Mouse (Mus musculus): ENCODE data around the gene Tm2d1. TPM values are rescaled to one million over a fixed set of nuclear protein-coding genes. Genes with fewer than 3 reads are reported as not detected.

Gene Tm2d1
- polyA plus RNA-seq, 1 experiment from 2014 or later: 115 TPM

- Histone ChIP-seq H3K9me3 (ENCODE audit: control insufficient read depth, low read length) (no peaks in the 10 kb centered on the region), H3K27ac (replicated peaks in 1 of 2; ENCODE audit: control insufficient read depth in 1 of 2, insufficient read depth in 1 of 2, low read depth in 2 of 2, low read length in 2 of 2) (peak overlapping the region; percentile 73 to 83), H3K4me3 (ENCODE audit: control insufficient read depth in 1 of 2, insufficient read depth in 1 of 2, low read depth in 1 of 2, low read length in 2 of 2) (peak overlapping the region; percentile 43 to 51), H3K4me2 (ENCODE audit: low read length) (peak overlapping the region; percentile 94), H3K36me3 (ENCODE audit: control insufficient read depth, insufficient read depth, low read length) (no peaks in the 10 kb centered on the region), H3K9ac (ENCODE audit: low read length) (peak overlapping the region; percentile 80), H3K27me3 (ENCODE audit: control insufficient read depth, insufficient read depth, low read length) (no peaks in the 10 kb centered on the region), H3K4me1 (ENCODE audit: control insufficient read depth in 2 of 2, insufficient read depth in 2 of 2, low read length in 2 of 2) (peaks cover 5 to 14% of the 10 kb centered on the region in 2 experiments)
- WGBS: 5% methylated on average over 18 of the region's 18 CpGs
- ATAC-seq (ENCODE audit: insufficient number of reproducible peaks, insufficient read depth, low FRiP score, low read depth): peak; percentile 52; the same call in 1 of the 2 replicates
These were observed 61.6 kb downstream of the Tm2d1 start for GRCm38 (mm10) chr4:98321371-98322111.

GRCm38 (mm10) chr4:98318769-98319168 lies 64.3 kb downstream of the Tm2d1 start:
- H3K27me3 ChIP-seq (ENCODE audit: control insufficient read depth, insufficient read depth, low read length): no peaks in the 10 kb centered on the region
- H3K4me1 ChIP-seq (ENCODE audit: control insufficient read depth in 2 of 2, insufficient read depth in 2 of 2, low read length in 2 of 2): peaks cover 5 to 14% of the 10 kb centered on the region in 2 experiments
- H3K9me3 ChIP-seq (ENCODE audit: control insufficient read depth, low read length): no peaks in the 10 kb centered on the region
- H3K4me2 ChIP-seq (ENCODE audit: low read length): no peak overlapping the region
- 68% methylated on average over 3 of the region's 3 CpGs for WGBS
- H3K9ac ChIP-seq (ENCODE audit: low read length): no peak overlapping the region
- H3K27ac ChIP-seq (replicated peaks in 1 of 2; ENCODE audit: control insufficient read depth in 1 of 2, insufficient read depth in 1 of 2, low read depth in 2 of 2, low read length in 2 of 2): no peak overlapping the region
- no peak for ATAC-seq (ENCODE audit: insufficient number of reproducible peaks, insufficient read depth, low FRiP score, low read depth)
- H3K36me3 ChIP-seq (ENCODE audit: control insufficient read depth, insufficient read depth, low read length): no peaks in the 10 kb centered on the region
- no peak overlapping the region for H3K4me3 ChIP-seq (ENCODE audit: control insufficient read depth in 1 of 2, insufficient read depth in 1 of 2, low read depth in 1 of 2, low read length in 2 of 2)

GRCm38 (mm10) chr4:98317149-98317548 lies 66.0 kb downstream of the Tm2d1 start:
- 87% methylated on average over 2 of the region's 2 CpGs for WGBS
- Histone ChIP-seq H3K9me3 (ENCODE audit: control insufficient read depth, low read length) (no peaks in the 10 kb centered on the region), H3K9ac (ENCODE audit: low read length) (no peak overlapping the region), H3K36me3 (ENCODE audit: control insufficient read depth, insufficient read depth, low read length) (no peaks in the 10 kb centered on the region), H3K27me3 (ENCODE audit: control insufficient read depth, insufficient read depth, low read length) (no peaks in the 10 kb centered on the region), H3K4me2 (ENCODE audit: low read length) (no peak overlapping the region), H3K27ac (replicated peaks in 1 of 2; ENCODE audit: control insufficient read depth in 1 of 2, insufficient read depth in 1 of 2, low read depth in 2 of 2, low read length in 2 of 2) (no peak overlapping the region), H3K4me3 (ENCODE audit: control insufficient read depth in 1 of 2, insufficient read depth in 1 of 2, low read depth in 1 of 2, low read length in 2 of 2) (no peak overlapping the region), H3K4me1 (ENCODE audit: control insufficient read depth in 2 of 2, insufficient read depth in 2 of 2, low read length in 2 of 2) (peaks cover 5 to 14% of the 10 kb centered on the region in 2 experiments)
- no peak for ATAC-seq (ENCODE audit: insufficient number of reproducible peaks, insufficient read depth, low FRiP score, low read depth)

Other genes starting within 250 kb of the Tm2d1 start
- 7.1 and 11.2 TPM in 2 replicates for gene Patj, start 12.5 kb upstream of the Tm2d1 start, polyA plus RNA-seq (2014; fragmentation: Nextera tagmentation; extraction: Ambion mirVana)

All from heart, embryonic 14.5 days (tissue).